Mouse (Mus musculus): ENCODE measurements around the gene Gm43518.

Gene Gm43518

GRCm38 (mm10) chr5:123927118-123927517, at the start of gene Gm43518:
Gene Gm43518 (plus strand): TSS chr5:123927418.
- DNase-seq: no peak

- no peak for DNase-seq
Observed at GRCm38 (mm10) chr5:123878056-123878455, 49.2 kb upstream of the Gm43518 start.

- no peak for DNase-seq
Observed at GRCm38 (mm10) chr5:123879928-123880327, 47.3 kb upstream of the Gm43518 start, which contains the start of gene Hcar1. Gene Hcar1 (minus strand): TSS chr5:123880020.

DNA sequence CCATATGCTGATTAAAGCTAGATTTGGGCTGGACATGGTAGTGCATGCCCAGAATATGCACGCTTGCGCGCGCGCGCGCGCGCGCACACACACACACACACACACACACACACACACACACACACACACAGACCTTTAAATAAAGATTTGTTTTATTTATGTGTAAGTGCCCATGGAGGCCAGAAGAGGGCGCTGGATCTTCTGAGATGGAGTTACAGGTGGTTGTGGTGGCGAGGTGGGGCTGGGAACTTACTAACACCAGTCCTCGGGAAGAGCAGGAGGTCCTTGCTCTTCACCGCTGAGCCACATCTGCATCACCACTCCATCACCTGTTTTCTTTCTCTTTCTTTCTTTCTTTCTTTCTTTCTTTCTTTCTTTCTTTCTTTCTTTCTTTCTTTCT, 46.4 kb upstream of the Gm43518 start:
- DNase-seq: no peak

DNA sequence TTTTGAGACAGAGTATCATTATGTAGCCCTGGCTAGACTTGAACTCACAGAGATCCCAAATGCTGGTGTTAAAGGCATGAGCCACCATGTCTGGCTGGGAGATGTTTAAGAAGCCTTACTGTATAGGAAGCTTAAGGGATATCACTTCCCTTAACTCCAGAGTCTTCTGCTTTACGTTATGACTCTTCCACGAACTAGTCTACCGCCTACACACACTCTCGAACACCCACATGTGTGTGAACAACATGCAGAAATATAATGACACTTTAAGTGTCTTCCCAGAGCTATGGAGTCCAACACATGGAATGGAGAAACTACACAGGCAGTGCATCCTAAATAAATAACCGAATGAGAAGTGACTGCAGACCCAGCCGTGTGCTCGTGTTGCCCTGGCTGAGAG, 43.3 kb upstream of the Gm43518 start:
- no peak for DNase-seq

DNA sequence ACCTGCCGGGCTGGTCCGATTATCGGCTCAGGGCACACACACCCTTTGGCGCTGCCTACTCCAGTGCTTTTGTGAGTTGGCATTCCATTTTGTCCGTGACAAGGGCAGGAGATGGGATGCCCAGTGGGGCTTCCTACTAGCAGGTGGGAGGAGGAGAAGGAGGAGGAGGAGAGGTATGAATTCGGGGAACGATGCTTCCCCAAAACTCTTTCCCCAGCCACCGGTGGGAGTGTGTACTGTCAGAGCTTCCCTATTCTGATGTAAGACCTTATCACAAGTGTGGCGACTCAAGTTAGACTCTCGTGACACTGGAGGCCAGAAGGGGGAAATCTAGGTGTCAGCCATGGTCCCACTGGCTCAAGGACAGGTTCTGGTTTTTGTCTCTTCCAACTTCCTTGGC, 42.9 kb upstream of the Gm43518 start:
- DNase-seq: no peak

GRCm38 (mm10) chr5:123886365-123886764, 40.9 kb upstream of the Gm43518 start:
- DNase-seq: no peak

GRCm38 (mm10) chr5:123890312-123890711, 36.9 kb upstream of the Gm43518 start:
- DNase-seq: no peak

DNA sequence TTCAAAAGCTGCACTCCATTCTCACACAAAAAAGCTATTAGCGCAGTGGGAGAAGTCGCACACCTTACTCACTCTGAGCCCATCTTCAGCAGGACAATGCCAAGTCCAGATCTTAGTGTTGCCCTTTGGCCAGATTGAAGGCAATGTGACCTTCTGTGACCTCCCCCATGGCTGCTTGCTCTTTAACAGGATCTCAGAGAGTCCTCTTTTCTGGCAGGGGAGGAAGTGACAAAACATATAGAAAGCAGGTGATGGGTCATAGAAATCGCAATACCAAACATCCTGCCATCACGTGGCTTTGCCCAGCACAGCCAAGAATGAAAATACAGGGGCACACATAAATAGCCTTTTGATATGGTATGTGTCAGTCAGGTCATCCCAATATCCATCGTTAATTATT, 36.2 kb upstream of the Gm43518 start:
- no peak for DNase-seq

DNA sequence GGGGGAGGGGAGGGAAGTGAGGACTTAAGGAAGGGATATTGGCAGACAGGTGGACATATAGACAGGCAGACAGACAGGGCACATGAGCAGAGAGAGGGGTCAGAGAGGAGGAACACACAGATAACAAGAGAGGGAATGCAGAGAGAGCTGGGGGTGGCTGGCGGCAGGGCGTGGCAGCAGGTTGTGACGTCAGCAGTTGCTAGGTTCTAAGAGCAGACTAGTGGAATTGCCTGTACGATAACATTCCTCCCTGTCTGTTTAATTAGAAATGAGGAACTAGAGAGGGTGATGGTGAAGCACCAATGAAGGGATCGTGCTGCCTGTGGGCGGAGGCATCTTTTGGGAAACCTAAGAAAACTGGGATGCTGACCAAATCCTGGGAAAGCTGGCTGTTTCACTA, 35.5 kb upstream of the Gm43518 start:
- peak; percentile 53 for DNase-seq

DNA sequence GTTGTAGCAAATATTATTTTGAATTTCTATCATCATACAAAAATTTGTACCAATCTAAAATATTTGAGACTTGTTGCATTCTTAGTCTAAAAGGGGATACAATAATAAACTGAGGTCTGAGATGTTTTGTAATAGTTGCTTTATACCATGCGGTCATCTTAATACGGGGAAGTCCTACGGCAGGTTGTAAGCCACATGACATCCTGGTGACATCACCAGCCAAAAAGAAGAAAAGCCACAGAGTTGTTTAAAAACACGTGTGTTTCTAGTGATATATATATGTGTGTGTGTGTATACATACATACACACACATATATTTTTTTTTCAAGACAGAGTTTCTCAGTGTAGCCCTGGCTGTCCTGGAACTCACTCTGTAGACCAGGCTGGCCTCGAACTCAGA, 33.7 kb upstream of the Gm43518 start:
- no peak for DNase-seq

- no peak for DNase-seq
Observed at GRCm38 (mm10) chr5:123896395-123896794, 30.8 kb upstream of the Gm43518 start.

- peak; percentile 88 for DNase-seq
Observed at GRCm38 (mm10) chr5:123897352-123897751, 29.9 kb upstream of the Gm43518 start.

DNA sequence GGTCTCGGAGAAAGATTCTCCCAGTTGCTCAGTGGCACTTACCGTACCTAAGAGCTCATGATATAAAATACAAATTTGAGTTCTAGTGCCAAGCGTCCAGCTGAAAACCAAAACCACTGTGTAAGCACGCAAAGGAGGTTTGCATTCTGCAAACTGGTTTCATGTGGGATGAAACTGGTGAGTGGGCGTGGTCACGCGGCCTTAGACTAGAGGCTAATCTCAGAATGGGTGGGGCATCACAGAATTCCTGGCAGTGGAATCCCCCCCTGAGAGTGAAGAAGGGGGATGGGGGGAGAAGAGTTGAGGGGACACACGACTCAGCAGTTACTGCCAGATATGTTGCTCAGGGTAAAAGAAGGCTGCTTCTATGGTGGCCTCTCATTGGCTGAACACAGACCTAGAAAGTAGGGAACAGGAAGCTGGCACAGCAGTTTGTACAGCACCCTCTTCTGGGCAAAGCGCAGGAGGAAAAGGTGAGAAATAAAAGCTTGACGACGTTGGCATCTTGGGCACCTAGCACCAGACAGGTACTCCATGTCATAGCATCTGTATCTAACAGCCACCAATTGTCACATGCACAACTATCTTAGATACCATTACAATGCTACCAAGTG, 23.1 kb upstream of the Gm43518 start:
- no peak for DNase-seq

DNA sequence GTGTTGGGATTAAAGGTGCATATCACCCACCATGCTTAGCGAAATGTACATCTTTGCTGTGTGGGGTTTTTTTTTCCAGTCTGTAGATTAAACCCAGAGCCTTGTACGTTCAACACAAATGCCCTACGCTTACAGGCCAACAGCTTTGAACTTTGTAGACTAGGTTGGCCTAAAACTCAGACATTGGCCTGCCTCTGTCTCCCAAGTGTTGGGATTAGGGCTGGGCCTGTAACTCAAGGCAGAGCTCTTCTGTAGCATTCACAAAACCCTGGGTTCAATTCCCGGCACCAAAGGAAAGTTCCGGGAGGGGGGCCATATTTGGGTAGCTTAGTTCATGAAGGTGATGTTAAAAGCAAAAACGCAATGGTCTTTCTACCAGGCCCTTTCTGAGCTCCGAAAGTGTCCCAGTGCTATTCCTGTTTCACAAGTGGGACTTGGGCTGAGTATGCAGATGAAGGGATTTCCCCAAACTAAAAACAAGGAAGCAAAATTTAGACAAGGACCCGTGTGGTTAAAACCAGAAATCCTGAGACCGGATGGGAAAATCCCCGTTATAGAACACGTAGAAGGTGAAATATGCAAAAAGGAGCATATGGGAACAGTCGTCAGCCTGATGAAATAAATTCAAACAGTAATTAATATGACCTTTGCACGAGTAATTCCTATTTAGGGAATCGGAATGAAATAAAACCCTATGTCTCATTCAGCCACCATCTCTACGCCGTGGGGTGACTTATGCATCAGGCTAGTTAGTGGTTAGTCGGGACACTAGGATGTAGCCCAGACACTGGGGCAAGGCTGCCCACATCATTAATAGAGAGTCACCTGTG, 20.9 kb upstream of the Gm43518 start:
- no peak for DNase-seq

- DNase-seq: peak; percentile 97
Observed at GRCm38 (mm10) chr5:123906976-123907630, 20.1 kb upstream of the Gm43518 start, which contains the start of gene Denr. Gene Denr (plus strand): TSS chr5:123907175.

DNA sequence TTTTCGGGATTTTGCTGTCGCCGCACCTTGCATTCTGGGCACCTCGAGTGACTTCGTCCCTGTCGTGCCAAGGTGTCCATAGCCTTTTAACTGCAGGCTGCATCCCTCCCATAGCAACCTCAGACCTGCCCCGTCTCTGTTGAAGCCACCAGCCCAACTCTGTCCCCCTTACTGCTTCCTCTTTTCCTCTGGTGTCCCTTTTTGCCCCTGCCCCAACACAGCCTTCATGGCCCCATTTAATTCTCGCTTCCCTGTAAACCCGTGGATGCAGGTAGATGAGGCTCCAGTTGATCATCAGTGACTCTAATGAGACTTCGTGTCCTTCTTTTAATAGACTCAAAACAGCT, 19.6 kb upstream of the Gm43518 start:
- no peak for DNase-seq

GRCm38 (mm10) chr5:123914852-123915251, 12.4 kb upstream of the Gm43518 start:
- DNase-seq: no peak

GRCm38 (mm10) chr5:123922112-123922511, 5.1 kb upstream of the Gm43518 start:
- DNase-seq: no peak

GRCm38 (mm10) chr5:123930508-123930989, 3.3 kb downstream of the Gm43518 start, which contains the start of gene Ccdc62:
Gene Ccdc62 (plus strand): TSS chr5:123930679.
- DNase-seq: peak; percentile 94

DNA sequence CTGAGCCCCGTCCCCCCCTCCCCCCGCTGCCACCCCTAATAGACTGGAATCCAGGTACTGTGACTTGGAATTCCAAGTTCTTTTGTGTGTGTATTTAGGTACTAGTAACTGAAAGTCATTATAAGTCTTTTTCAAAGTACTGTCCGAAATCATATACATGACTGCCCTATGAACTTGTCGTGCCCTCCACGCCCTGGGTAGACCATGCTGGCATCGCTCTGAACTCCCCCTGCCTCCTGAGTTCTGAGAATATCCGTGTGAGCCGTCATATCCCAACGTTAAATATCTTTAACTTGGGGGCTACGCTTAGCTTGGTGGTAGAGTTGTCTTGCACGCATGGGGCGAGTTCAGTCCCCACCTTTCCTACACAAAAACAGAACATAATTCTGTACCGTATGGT, 3.9 kb downstream of the Gm43518 start:
- DNase-seq: no peak

GRCm38 (mm10) chr5:123932927-123933326, 5.7 kb downstream of the Gm43518 start:
- no peak for DNase-seq

GRCm38 (mm10) chr5:123933556-123933955, 6.3 kb downstream of the Gm43518 start:
- no peak for DNase-seq

Measured in layer of hippocampus, adult 9-11 months (tissue).